Mouse (Mus musculus): ENCODE measurements at regions not wholly inside any gene's neighbourhood (a gene's known extent, or its start where the extent isn't known, plus 50 kb on each side); places are given as distances from the start of the nearest gene placed in this dataset.
A peak's percentile ranks its signal among the peaks of the same experiment; 100 is the strongest.

DNA sequence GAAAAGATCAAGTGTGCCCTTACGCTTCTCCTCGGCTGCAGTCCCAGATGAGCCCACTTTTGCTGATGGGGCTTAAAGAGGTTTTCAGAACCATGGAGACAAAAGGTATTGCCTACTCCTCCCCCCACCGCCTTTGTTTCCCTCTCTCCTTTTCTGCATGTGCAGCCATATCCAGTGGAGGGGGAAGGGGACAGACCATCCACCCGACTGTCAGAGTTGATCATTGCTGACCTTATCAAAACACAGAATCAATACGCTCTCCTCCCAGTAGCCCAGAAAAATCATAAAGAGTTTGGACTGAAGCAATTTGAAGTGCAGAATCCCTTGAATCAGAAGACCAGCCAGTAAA, 159.9 kb upstream of the Ppp2r3a start:
- H3K27ac ChIP-seq (replicated peaks): no peak overlapping the region
- ATAC-seq (ENCODE audit: insufficient number of reproducible peaks, low FRiP score, low TSS enrichment, low read depth): no peak
- H3K9me3 ChIP-seq (replicated peaks): no peaks in the 10 kb centered on the region
- WGBS: 69% methylated on average over 5 of the region's 5 CpGs
- no peak overlapping the region for H3K4me2 ChIP-seq (replicated peaks)
- H3K9ac ChIP-seq: no peak overlapping the region
- no peaks in the 10 kb centered on the region for H3K4me1 ChIP-seq
- H3K36me3 ChIP-seq: no peaks in the 10 kb centered on the region
- H3K4me3 ChIP-seq (replicated peaks): no peak overlapping the region
- no peaks in the 10 kb centered on the region for H3K27me3 ChIP-seq

DNA sequence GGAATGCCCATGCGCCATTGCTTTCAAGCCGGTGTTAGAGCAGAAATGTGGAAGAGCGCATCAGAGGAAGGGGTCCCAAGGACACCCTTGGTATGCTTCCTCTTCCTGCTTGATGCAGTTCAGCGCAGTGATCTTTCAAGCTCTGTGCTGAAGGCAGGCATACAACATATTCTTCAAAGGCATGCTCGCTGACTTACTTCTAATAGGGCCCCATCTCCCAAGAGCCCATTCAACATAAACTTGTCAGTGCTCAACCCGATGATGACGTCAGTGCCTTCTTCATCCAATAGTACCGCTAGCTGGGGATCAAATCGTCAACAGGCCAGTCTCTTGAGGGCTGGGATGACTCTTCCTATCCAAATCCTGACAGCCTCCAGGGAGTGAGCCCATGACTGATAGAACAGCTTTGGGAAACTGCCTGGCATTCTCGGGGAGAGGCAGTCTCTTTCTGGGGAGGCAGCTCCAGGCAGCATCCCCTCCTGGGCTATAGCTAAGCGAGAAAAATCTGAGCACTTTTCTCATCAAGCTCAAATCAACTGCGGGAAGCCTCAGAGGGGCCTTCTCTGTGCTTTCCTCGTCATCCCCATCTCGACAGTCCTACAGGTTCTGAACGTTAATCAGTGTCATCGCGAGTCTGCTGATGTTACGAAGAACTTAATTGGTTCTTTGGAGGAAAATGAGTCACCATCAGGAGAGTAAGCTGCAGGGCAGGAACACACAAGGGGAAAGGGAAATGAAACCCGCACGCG, 159.4 kb upstream of the Ppp2r3a start:
- ATAC-seq (ENCODE audit: insufficient number of reproducible peaks, low FRiP score, low TSS enrichment, low read depth): peak; percentile 51; the same call in 1 of the 2 replicates
- Histone ChIP-seq H3K4me1 (no peaks in the 10 kb centered on the region), H3K9me3 (replicated peaks) (no peaks in the 10 kb centered on the region), H3K36me3 (no peaks in the 10 kb centered on the region), H3K27ac (replicated peaks) (no peak overlapping the region), H3K4me3 (replicated peaks) (no peak overlapping the region), H3K4me2 (replicated peaks) (no peak overlapping the region), H3K27me3 (no peaks in the 10 kb centered on the region), H3K9ac (no peak overlapping the region)
- 61% methylated on average over 21 of the region's 21 CpGs for WGBS

DNA sequence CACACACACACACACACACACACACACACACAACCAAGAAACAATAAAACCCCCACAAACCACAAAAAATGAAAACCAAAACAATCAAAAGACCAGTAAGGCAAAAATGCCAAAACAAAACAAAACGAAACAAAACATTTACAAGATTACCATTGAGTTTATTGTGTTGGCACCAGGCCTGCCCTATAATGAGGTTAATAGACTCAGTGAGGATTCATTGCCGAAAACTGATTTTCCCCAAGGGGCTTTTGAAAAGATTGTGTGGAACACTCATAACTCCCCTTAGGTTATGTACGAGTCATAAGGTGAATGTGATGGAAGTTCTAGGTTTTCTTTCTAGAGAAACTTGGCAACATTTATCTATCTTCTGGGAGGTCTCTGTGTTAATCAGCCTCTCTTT, 158.8 kb upstream of the Ppp2r3a start:
- H3K4me2 ChIP-seq (replicated peaks): no peak overlapping the region

GRCm38 (mm10) chr9:101408116-101408515, 156.5 kb upstream of the Ppp2r3a start:
- Histone ChIP-seq H3K27me3 (no peaks in the 10 kb centered on the region), H3K4me3 (replicated peaks) (no peak overlapping the region), H3K9me3 (replicated peaks) (no peaks in the 10 kb centered on the region), H3K27ac (replicated peaks) (no peak overlapping the region), H3K4me1 (peaks cover 7% of the 10 kb centered on the region; the same call in 1 of the 2 replicates), H3K36me3 (no peaks in the 10 kb centered on the region), H3K9ac (no peak overlapping the region), H3K4me2 (replicated peaks) (no peak overlapping the region)
- no peak for ATAC-seq (ENCODE audit: insufficient number of reproducible peaks, low FRiP score, low TSS enrichment, low read depth)
- WGBS: 78% methylated on average over 1 of the region's 1 CpGs

More for the DNA sequence above, 158.8 kb upstream of the Ppp2r3a start:
- Histone ChIP-seq H3K4me3 (replicated peaks) (no peak overlapping the region), H3K4me1 (no peaks in the 10 kb centered on the region), H3K27me3 (no peaks in the 10 kb centered on the region), H3K9me3 (replicated peaks) (no peaks in the 10 kb centered on the region), H3K36me3 (no peaks in the 10 kb centered on the region), H3K27ac (replicated peaks) (no peak overlapping the region), H3K9ac (no peak overlapping the region)
- WGBS: 48% methylated on average over 3 of the region's 3 CpGs
- no peak for ATAC-seq (ENCODE audit: insufficient number of reproducible peaks, low FRiP score, low TSS enrichment, low read depth)

DNA sequence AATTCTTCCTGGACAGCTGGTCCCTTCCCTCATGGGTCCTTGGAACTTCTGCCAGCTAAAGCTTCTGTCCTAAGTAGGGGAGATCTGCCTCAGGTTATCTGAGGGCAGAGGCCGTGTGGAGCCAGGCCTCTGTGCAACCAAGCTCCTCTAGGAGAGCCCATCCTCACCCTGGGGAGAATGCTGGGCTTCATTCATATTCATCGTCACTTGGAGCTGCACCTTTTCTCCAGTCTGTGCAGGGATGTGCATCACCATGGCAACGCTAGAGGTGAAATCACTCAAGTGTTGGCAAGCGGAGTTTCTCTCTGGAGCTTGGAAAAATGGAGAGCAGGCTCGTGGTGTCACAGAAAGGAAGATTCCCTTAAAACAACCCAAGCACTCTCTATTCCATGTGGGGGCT, 155.5 kb upstream of the Ppp2r3a start:
- ATAC-seq (ENCODE audit: insufficient number of reproducible peaks, low FRiP score, low TSS enrichment, low read depth): no peak
- Histone ChIP-seq H3K27ac (replicated peaks) (no peak overlapping the region), H3K4me1 (peaks cover 7% of the 10 kb centered on the region; the same call in 1 of the 2 replicates), H3K9me3 (replicated peaks) (no peaks in the 10 kb centered on the region), H3K36me3 (no peaks in the 10 kb centered on the region), H3K4me3 (replicated peaks) (no peak overlapping the region), H3K9ac (no peak overlapping the region), H3K4me2 (replicated peaks) (no peak overlapping the region), H3K27me3 (no peaks in the 10 kb centered on the region)
- 60% methylated on average over 5 of the region's 5 CpGs for WGBS

- H3K4me1 ChIP-seq: peaks cover 7% of the 10 kb centered on the region; the same call in 1 of the 2 replicates
- no peak overlapping the region for H3K4me3 ChIP-seq (replicated peaks)
- WGBS: 44% methylated on average over 13 of the region's 13 CpGs
- H3K27ac ChIP-seq (replicated peaks): no peak overlapping the region
- no peaks in the 10 kb centered on the region for H3K27me3 ChIP-seq
- no peak overlapping the region for H3K9ac ChIP-seq
- no peak overlapping the region for H3K4me2 ChIP-seq (replicated peaks)
- H3K36me3 ChIP-seq: no peaks in the 10 kb centered on the region
- no peaks in the 10 kb centered on the region for H3K9me3 ChIP-seq (replicated peaks)
- peak; percentile 60; the same call in 1 of the 2 replicates for ATAC-seq (ENCODE audit: insufficient number of reproducible peaks, low FRiP score, low TSS enrichment, low read depth)
These were observed 153.0 kb upstream of the Ppp2r3a start for GRCm38 (mm10) chr9:101404441-101405081.

DNA sequence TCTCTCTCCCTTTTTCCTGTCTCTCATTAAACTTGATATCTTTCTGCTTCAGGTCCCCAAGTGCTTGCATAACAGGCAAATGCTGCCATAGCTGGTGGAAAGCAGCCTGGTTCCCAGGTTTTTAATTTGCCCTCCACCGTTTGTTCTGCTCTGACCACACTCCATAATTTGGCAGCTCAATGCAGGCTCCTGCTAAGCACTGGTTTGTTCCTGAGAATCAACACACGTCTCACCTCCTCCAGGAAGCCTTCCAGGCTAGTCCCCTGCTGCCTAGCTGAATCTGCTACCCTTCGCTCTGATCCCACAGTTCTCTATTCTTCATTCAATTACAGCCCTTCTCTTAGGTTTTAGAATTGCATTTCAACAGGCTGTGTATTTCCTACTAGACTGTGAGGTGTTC, 152.4 kb upstream of the Ppp2r3a start:
- no peak for ATAC-seq (ENCODE audit: insufficient number of reproducible peaks, low FRiP score, low TSS enrichment, low read depth)
- 76% methylated on average over 3 of the region's 3 CpGs for WGBS
- no peak overlapping the region for H3K27ac ChIP-seq (replicated peaks)

DNA sequence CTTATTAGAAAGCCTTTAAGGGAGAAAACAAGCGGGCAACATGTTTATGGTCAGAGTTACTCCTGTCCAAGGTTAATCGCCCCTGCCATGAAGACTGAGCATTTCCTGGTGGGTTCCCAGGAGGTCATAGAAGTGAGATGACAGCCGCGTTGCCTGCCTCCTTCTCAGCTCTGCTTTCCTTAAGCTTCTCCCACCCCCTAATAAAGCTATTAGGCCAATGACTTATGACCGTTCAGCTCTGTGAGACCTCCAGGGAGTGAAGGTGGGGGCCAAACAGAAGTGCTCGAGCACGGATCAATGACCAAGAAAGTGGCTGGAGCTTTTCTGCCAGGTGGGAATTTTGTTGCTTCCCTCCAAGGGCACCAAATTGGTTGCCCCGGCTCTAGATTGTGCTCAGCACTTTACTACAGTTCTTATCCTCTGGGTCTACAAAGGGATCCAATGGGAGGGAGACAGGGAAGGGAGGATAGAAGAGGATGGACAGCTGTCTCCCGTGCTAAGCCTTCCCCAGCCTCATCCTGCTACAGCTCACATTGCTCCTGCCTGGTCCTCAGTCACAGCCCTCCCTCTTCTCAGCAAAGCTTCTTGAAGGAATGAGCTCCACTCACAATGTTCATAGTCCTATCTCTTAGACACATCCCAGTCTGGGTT, 151.1 kb upstream of the Ppp2r3a start:
- ATAC-seq (ENCODE audit: insufficient number of reproducible peaks, low FRiP score, low TSS enrichment, low read depth): no peak
- H3K9me3 ChIP-seq (replicated peaks): no peaks in the 10 kb centered on the region
- no peaks in the 10 kb centered on the region for H3K27me3 ChIP-seq
- H3K4me2 ChIP-seq (replicated peaks): no peak overlapping the region
- H3K27ac ChIP-seq (replicated peaks): no peak overlapping the region
- no peaks in the 10 kb centered on the region for H3K36me3 ChIP-seq
- 74% methylated on average over 9 of the region's 9 CpGs for WGBS
- no peak overlapping the region for H3K4me3 ChIP-seq (replicated peaks)
- peaks cover 7% of the 10 kb centered on the region; the same call in 1 of the 2 replicates for H3K4me1 ChIP-seq
- no peak overlapping the region for H3K9ac ChIP-seq

More for the DNA sequence above, 152.4 kb upstream of the Ppp2r3a start:
- Histone ChIP-seq H3K4me1 (peaks cover 7% of the 10 kb centered on the region; the same call in 1 of the 2 replicates), H3K4me3 (replicated peaks) (no peak overlapping the region), H3K27me3 (no peaks in the 10 kb centered on the region), H3K4me2 (replicated peaks) (no peak overlapping the region), H3K36me3 (no peaks in the 10 kb centered on the region), H3K9me3 (replicated peaks) (no peaks in the 10 kb centered on the region), H3K9ac (no peak overlapping the region)

- H3K9me3 ChIP-seq (replicated peaks): no peaks in the 10 kb centered on the region
- H3K4me3 ChIP-seq (replicated peaks): no peak overlapping the region
- no peak overlapping the region for H3K4me2 ChIP-seq (replicated peaks)
- no peak overlapping the region for H3K9ac ChIP-seq
- H3K27me3 ChIP-seq: no peaks in the 10 kb centered on the region
- H3K36me3 ChIP-seq: no peaks in the 10 kb centered on the region
- WGBS: 83% methylated on average over 9 of the region's 9 CpGs
- no peak for ATAC-seq (ENCODE audit: insufficient number of reproducible peaks, low FRiP score, low TSS enrichment, low read depth)
- peaks cover 7% of the 10 kb centered on the region; the same call in 1 of the 2 replicates for H3K4me1 ChIP-seq
- no peak overlapping the region for H3K27ac ChIP-seq (replicated peaks)
These were observed 149.8 kb upstream of the Ppp2r3a start for GRCm38 (mm10) chr9:101401416-101401815.

GRCm38 (mm10) chr9:101398858-101399257, 147.3 kb upstream of the Ppp2r3a start:
- H3K36me3 ChIP-seq: no peaks in the 10 kb centered on the region
- WGBS: 73% methylated on average over 3 of the region's 3 CpGs
- H3K4me1 ChIP-seq: no peaks in the 10 kb centered on the region
- no peak overlapping the region for H3K27ac ChIP-seq (replicated peaks)
- no peak overlapping the region for H3K4me3 ChIP-seq (replicated peaks)
- no peak for ATAC-seq (ENCODE audit: insufficient number of reproducible peaks, low FRiP score, low TSS enrichment, low read depth)
- no peaks in the 10 kb centered on the region for H3K27me3 ChIP-seq
- H3K4me2 ChIP-seq (replicated peaks): no peak overlapping the region
- H3K9ac ChIP-seq: no peak overlapping the region
- H3K9me3 ChIP-seq (replicated peaks): no peaks in the 10 kb centered on the region

- no peak overlapping the region for H3K9ac ChIP-seq
- H3K27me3 ChIP-seq: no peaks in the 10 kb centered on the region
- 55% methylated on average over 2 of the region's 2 CpGs for WGBS
- H3K4me1 ChIP-seq: no peaks in the 10 kb centered on the region
- ATAC-seq (ENCODE audit: insufficient number of reproducible peaks, low FRiP score, low TSS enrichment, low read depth): no peak
- no peak overlapping the region for H3K4me2 ChIP-seq (replicated peaks)
- H3K9me3 ChIP-seq (replicated peaks): no peaks in the 10 kb centered on the region
- H3K4me3 ChIP-seq (replicated peaks): no peak overlapping the region
- no peak overlapping the region for H3K27ac ChIP-seq (replicated peaks)
- no peaks in the 10 kb centered on the region for H3K36me3 ChIP-seq
These were observed 117.8 kb upstream of the Ppp2r3a start for GRCm38 (mm10) chr9:101369380-101369779.

All from embryonic facial prominence, embryonic 15.5 days (tissue).